In the genomic region with DNA sequence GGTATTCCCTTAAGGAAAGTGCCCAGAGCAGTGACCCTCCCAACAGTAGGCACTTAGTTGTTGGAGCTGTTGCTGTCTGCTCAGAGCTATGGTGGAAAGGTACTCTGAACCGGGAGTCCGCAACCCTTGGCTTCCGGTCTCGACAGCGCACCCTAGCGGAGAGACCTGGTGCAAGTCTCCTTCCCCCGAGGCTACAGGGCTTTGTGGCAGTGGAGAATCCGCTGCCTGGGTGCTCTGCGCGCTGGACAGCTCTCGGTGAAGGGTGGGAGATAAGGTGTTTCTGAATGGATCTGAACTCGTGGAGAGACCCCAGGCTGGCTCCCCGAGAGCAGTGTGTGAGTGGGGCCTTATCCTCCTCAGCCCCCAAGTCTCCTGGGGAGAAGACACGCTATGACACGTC, we compare ENCODE assay signal across 1 mouse cellular context.
TF ChIP-seq lines count a peak whose summit lies in the region.

No protein-coding gene starts in this region.

TF ChIP-seq in CH12.LX, 34 proteins besides CTCF, POLR2A, EP300 and RAD21:
- peak; percentile 67; the same call in 1 of the 2 replicates for TF ChIP-seq MAZ (IDR thresholded peaks at IDR 0.05; ENCODE audit: low read depth, low read length)
- 0 out of 2 replicates have a peak, but pooled peaks have one; percentile 5 for TF ChIP-seq JUND (conservative IDR thresholded peaks at IDR 0.05; ENCODE audit: low read depth, low read length)
- TF ChIP-seq USF1 (IDR thresholded peaks at IDR 0.05; ENCODE audit: low read depth, low read length): no peak
- 0 out of 2 replicates have a peak, but pooled peaks have one; percentile 32 for TF ChIP-seq MYC (IDR thresholded peaks at IDR 0.05; ENCODE audit: low read depth, low read length)
- peak; percentile 48 for TF ChIP-seq SMC3 (IDR thresholded peaks at IDR 0.05; ENCODE audit: low read depth, low read length)
- TF ChIP-seq MXI1 (IDR thresholded peaks at IDR 0.05; ENCODE audit: low read depth, low read length): peak; percentile 46
- no peak for TF ChIP-seq ZKSCAN1 (IDR thresholded peaks at IDR 0.05; ENCODE audit: borderline replicate concordance, low read depth, low read length)
- peak; percentile 77; the same call in 1 of the 2 replicates for TF ChIP-seq RCOR1 (conservative IDR thresholded peaks at IDR 0.05; ENCODE audit: low read depth, low read length)
- peak; percentile 69; the same call in 1 of the 2 replicates for TF ChIP-seq ELF1 (IDR thresholded peaks at IDR 0.05; ENCODE audit: low read depth, low read length)
- TF ChIP-seq E2F4 (IDR thresholded peaks at IDR 0.05; ENCODE audit: insufficient replicate concordance, low read depth, low read length): no peak
- no peak for TF ChIP-seq NRF1 (IDR thresholded peaks at IDR 0.05; ENCODE audit: low read depth, low read length)
- peak; percentile 94 for TF ChIP-seq SIN3A (IDR thresholded peaks at IDR 0.05; ENCODE audit: low read length)
- TF ChIP-seq CHD2 (IDR thresholded peaks at IDR 0.05; ENCODE audit: low read length): no peak
- TF ChIP-seq MAX (IDR thresholded peaks at IDR 0.05; ENCODE audit: low read length): 0 out of 2 replicates have a peak, but pooled peaks have one; percentile 4
- peak; percentile 27; the same call in 1 of the 2 replicates for TF ChIP-seq ZNF384 (IDR thresholded peaks at IDR 0.05; ENCODE audit: low read depth, low read length)
- TF ChIP-seq ZC3H11A (IDR thresholded peaks at IDR 0.05; ENCODE audit: low read depth, low read length): no peak; the same call in 1 of the 2 replicates
- 0 out of 2 replicates have a peak, but pooled peaks have one; percentile 57 for TF ChIP-seq POLR2AphosphoS2 (IDR thresholded peaks at IDR 0.05; ENCODE audit: low read depth, low read length)
- TF ChIP-seq ETS1 (conservative IDR thresholded peaks at IDR 0.05; ENCODE audit: low read depth, low read length): peak; percentile 22; the same call in 1 of the 2 replicates
- no peak for TF ChIP-seq UBTF (IDR thresholded peaks at IDR 0.05; ENCODE audit: low read depth, low read length)
- TF ChIP-seq CHD1 (IDR thresholded peaks at IDR 0.05; ENCODE audit: low read depth, low read length): peak; percentile 95
- TF ChIP-seq KAT2A (IDR thresholded peaks at IDR 0.05; ENCODE audit: insufficient replicate concordance, low read length): no peak
- peak; percentile 69 for TF ChIP-seq HCFC1 (IDR thresholded peaks at IDR 0.05; ENCODE audit: low read depth, low read length)
- peak; percentile 56; the same call in 1 of the 2 replicates for TF ChIP-seq TCF12 (IDR thresholded peaks at IDR 0.05; ENCODE audit: low read depth, low read length)
- TF ChIP-seq IRF4 (IDR thresholded peaks at IDR 0.05; ENCODE audit: low read depth, low read length): peak; percentile 86
- TF ChIP-seq NELFE (IDR thresholded peaks at IDR 0.05; ENCODE audit: low read depth, low read length): peak; percentile 44; the same call in 1 of the 2 replicates
- 0 out of 2 replicates have a peak, but pooled peaks have one; percentile 4 for TF ChIP-seq MAFK (IDR thresholded peaks at IDR 0.05; ENCODE audit: insufficient replicate concordance, low read length)
